Mouse (Mus musculus) forebrain, embryonic 12.5 days (tissue): ENCODE data around the gene Nudt5. TPM values are rescaled to one million over a fixed set of nuclear protein-coding genes. Genes with fewer than 3 reads are reported as not detected.

Experiments
- ATAC-seq: fragments of 200-750 bp; cut with Nextera tagmentation; 2 replicates; pipeline ENCODE4 v1.8.0; 2017; ENCODE audit warnings: moderate TSS enrichment; ENCODE audit not compliant: low FRiP score
- H3K27ac ChIP-seq: fragments of 300-500 bp; sonication (generic); 2 replicates; pipeline ENCODE4 v1.5.1; 2016; ENCODE audit warnings: mild to moderate bottlenecking
- H3K27me3 ChIP-seq: fragments of 300-500 bp; sonication (generic); 2 replicates; pipeline ENCODE4 v1.6.1; 2016; ENCODE audit warnings: mild to moderate bottlenecking
- H3K36me3 ChIP-seq: fragments of 300-500 bp; sonication (generic); replicated peaks from 2 replicates; pipeline ENCODE4 v1.6.1; 2016; ENCODE audit warnings: mild to moderate bottlenecking
- H3K4me1 ChIP-seq: fragments of 300-500 bp; sonication (generic); 2 replicates; pipeline ENCODE4 v1.6.1; 2016
- H3K4me2 ChIP-seq: fragments of 300-500 bp; sonication (generic); 2 replicates; pipeline ENCODE4 v1.6.1; 2016; ENCODE audit warnings: mild to moderate bottlenecking, moderate library complexity
- H3K4me3 ChIP-seq: fragments of 300-500 bp; sonication (generic); replicated peaks from 2 replicates; pipeline ENCODE4 v1.5.1; 2016; ENCODE audit warnings: mild to moderate bottlenecking
- H3K9ac ChIP-seq: fragments of 300-500 bp; sonication (generic); 2 replicates; pipeline ENCODE4 v1.6.1; 2016; ENCODE audit warnings: mild to moderate bottlenecking
- H3K9me3 ChIP-seq: fragments of 300-500 bp; sonication (generic); 2 replicates; pipeline ENCODE4 v1.6.1; 2016
- WGBS: fragments of 180-500 bp; shearing (Covaris S2); methylation state at CpG from one replicate; pipeline ENCODE4 v1.1.7; 2016; 5-methylcytosine and 5-hydroxymethylcytosine counted together
- polyA plus RNA-seq: library from polyadenylated mRNA; unstranded; fragments of >200 nt; fragmentation: Nextera tagmentation; extraction: Ambion mirVana; gene quantifications from 2 replicates; pipeline ENCODE4 v1.2.1, GENCODE M21; 2016

The Nudt5 gene
- polyA plus RNA-seq, 1 experiment from 2014 or later, result 70.7 TPM

DNA sequence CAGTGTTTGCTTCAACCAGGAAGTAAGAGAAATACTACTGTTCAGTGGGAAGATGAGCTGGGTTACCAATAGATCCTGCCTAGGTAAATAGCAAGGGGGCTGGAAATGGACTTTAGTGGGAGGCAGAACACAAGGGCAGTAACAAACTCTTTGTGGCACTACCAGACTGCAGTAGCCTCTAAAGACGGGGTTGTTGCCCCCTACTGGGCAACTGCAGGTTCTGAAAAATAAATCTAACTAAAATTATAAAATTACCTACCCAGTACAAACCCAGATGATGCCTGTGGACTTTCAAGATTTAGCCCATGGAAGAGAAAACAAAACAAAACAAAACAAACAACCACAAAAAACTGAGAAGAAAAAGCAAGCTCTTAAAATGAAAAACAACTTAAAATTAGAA is 20.6 kb upstream of the Nudt5 start:
- WGBS, result 40% methylated on average over 1 of the region's 1 CpGs
- no peaks in the 10 kb centered on the region for H3K4me1 ChIP-seq

DNA sequence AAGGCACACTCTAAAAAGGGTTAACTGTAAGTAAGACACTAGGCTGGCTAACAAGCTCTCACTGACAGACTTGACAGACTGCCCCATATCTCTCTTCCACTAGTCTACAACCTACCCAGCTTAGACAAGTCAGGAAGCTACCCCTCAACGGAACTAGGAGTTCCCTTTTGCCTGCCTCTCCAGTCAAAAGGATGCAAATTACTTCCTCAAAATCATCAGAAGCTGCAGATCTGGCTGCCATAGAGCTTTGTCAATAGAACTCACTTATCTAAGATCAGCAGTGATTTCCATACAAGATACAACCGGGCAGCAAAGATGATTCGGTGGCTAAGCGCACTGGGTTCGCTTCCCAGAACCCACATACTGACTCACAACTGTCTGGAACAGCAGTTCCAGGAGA is 20.1 kb upstream of the Nudt5 start:
- peaks cover 60% of the 10 kb centered on the region for H3K36me3 ChIP-seq
- H3K9me3 ChIP-seq, result no peaks in the 10 kb centered on the region
- no peak overlapping the region for H3K4me2 ChIP-seq
- no peak overlapping the region for H3K9ac ChIP-seq
- no peak overlapping the region for H3K27ac ChIP-seq
- H3K27me3 ChIP-seq, result no peaks in the 10 kb centered on the region
- ATAC-seq, result no peak
- H3K4me1 ChIP-seq, result no peaks in the 10 kb centered on the region
- no peak overlapping the region for H3K4me3 ChIP-seq
- WGBS, result 87% methylated on average over 5 of the region's 5 CpGs

More for the DNA sequence above, 20.6 kb upstream of the Nudt5 start:
- Histone ChIP-seq H3K9me3 (no peaks in the 10 kb centered on the region), H3K36me3 (peaks cover 60% of the 10 kb centered on the region), H3K27me3 (no peaks in the 10 kb centered on the region), H3K9ac (no peak overlapping the region), H3K4me2 (no peak overlapping the region), H3K27ac (no peak overlapping the region), H3K4me3 (no peak overlapping the region)
- no peak for ATAC-seq

DNA sequence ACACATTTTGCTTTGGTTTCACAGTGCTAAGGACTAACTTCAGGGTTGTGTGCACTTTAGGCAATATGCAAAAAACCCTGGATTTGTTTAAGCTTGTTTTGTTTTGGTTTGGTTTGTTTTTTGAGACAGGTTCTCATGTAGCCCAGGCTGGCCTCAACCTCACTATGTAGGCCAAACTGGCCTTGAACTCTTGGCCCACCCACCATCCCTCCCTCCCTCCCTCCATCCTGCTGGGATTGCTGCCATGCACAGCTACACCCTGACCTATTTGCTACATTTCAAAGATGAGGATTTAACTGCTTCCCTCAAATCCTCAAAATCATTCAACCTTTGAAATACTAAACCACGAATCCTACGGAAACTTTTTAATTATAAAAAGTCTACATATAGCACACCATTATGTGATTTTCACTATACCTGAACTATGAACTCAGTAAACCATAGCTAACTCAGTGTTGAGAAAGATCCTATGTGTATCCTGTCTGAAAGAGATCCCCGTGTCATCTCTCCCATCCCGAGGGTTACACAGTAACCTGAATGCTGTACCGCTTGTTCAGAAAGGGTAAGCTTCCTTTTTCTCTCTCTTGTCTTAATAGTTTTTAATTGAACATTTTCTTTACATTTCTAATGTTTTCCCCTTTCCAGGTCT is 19.4 kb upstream of the Nudt5 start:
- Histone ChIP-seq H3K4me3 (no peak overlapping the region), H3K36me3 (peaks cover 57% of the 10 kb centered on the region), H3K4me1 (no peaks in the 10 kb centered on the region), H3K27me3 (no peaks in the 10 kb centered on the region), H3K27ac (no peak overlapping the region), H3K4me2 (no peak overlapping the region), H3K9me3 (no peaks in the 10 kb centered on the region), H3K9ac (no peak overlapping the region)
- ATAC-seq, result no peak
- WGBS, result 94% methylated on average over 5 of the region's 5 CpGs

DNA sequence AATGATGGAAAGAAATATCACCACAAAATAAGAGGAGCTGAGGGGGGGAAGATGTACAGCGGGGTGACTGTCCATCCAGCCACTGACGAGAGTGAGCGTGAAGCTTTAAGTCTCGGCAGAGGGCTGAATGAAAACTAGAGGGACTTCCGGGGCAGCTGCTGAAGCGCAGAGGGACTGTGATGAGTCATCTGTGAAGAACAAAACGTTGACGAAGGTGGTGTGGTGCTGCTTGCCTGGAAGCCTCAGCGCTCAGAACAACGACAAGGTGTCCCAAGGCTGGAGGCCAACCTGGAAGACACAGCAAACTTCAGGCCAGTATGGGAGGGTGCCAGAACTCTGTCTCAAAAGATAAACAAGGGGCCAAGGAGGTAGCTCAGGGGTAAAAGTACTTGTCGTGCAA is 4.0 kb upstream of the Nudt5 start:
- Histone ChIP-seq H3K27me3 (no peaks in the 10 kb centered on the region), H3K9ac (no peak overlapping the region), H3K27ac (no peak overlapping the region), H3K4me1 (peaks cover 7% of the 10 kb centered on the region), H3K4me2 (no peak overlapping the region), H3K36me3 (peaks cover 52% of the 10 kb centered on the region), H3K9me3 (no peaks in the 10 kb centered on the region), H3K4me3 (no peak overlapping the region)
- WGBS, result 96% methylated on average over 11 of the region's 11 CpGs
- ATAC-seq, result no peak

DNA sequence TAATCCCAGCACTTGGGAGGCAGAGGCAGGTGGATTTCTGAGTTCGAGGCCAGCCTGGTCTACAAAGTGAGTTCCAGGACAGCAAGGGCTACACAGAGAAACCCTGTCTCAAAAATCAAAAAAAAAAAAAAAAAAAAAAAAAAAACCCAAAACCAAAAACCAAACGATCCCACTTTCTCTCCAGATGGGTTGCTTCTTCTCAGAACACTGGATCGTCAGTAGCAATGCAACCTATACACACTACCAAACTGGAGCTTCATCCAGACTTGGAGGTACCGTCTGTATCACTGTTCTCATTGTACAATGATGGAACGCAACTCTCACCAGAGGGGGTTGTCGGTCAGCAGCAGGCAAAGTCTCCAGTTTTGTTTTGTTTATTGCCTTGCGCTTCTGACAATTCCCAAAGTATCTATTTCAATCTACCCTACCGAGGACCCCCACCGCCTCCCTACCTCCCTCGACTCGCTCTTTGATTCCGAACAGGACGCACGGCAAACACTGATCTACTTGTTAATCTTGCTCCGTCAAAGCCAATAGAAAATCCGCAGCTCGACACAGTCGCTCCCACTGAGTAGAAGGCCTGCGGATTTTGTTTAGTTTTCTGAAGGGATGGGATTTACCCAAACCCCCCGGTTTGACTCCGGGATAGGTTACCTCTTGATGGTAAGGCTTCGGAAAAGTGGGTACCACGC is 492 bp upstream of the Nudt5 start:
- Histone ChIP-seq H3K4me3 (peak overlapping the region; percentile 70), H3K36me3 (peaks cover 35% of the 10 kb centered on the region), H3K27ac (peak overlapping the region; percentile 92), H3K4me2 (peak overlapping the region; percentile 69), H3K9me3 (no peaks in the 10 kb centered on the region), H3K9ac (peak overlapping the region; percentile 85), H3K4me1 (peaks cover 18% of the 10 kb centered on the region), H3K27me3 (no peaks in the 10 kb centered on the region)
- ATAC-seq, result peak; percentile 51
- WGBS, result 5% methylated on average over 23 of the region's 23 CpGs

DNA sequence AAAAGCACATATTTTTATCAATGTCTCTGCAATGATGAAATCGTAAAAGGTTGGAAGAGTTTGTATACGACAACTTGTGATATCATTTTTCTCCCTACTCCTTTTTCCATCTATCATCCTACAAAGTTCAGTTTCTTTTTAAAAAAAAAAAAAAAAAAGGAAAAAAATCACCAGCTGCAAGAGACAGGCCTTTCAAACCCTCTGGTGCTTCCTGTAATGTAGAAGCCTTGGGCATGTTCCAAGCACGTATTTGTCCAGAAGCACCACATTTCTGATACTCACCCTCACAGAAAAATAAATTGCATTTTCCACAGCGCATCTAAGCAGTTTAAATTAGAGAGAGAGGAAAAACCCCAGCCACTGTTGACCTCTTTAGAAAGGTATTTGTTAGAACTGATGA is 1.0 kb downstream of the Nudt5 start:
- 43% methylated on average over 4 of the region's 4 CpGs for WGBS
- H3K27me3 ChIP-seq, result no peaks in the 10 kb centered on the region
- H3K36me3 ChIP-seq, result peaks cover 21% of the 10 kb centered on the region
- H3K4me2 ChIP-seq, result peak overlapping the region; percentile 49
- peak overlapping the region; percentile 85 for H3K9ac ChIP-seq
- peak overlapping the region; percentile 70 for H3K4me3 ChIP-seq
- ATAC-seq, result no peak
- H3K4me1 ChIP-seq, result peaks cover 18% of the 10 kb centered on the region
- no peak overlapping the region for H3K27ac ChIP-seq
- H3K9me3 ChIP-seq, result no peaks in the 10 kb centered on the region

DNA sequence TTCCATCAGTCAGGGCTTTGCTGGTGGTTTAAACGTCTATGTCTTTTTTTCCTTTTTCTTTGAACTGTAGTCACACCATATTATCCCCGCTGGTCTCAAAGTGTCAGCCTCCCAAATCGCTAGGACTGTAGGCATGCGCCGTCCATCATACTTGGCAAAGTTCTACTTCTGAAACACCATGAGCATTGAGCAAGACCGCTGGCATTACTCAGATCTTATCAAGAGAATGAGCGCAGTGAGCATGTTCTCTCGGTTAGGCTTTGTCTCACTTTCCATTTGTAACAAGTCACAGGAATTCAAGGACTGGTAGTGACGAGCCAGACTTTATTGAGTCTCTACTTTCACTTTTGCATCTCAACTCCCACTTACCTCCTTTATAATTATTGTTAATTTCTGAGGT is 6.3 kb downstream of the Nudt5 start:
- H3K4me3 ChIP-seq, result no peak overlapping the region
- peaks cover 21% of the 10 kb centered on the region for H3K36me3 ChIP-seq
- peaks cover 7% of the 10 kb centered on the region for H3K4me1 ChIP-seq
- H3K27ac ChIP-seq, result no peak overlapping the region
- no peaks in the 10 kb centered on the region for H3K27me3 ChIP-seq
- H3K9me3 ChIP-seq, result no peaks in the 10 kb centered on the region
- no peak for ATAC-seq
- H3K9ac ChIP-seq, result no peak overlapping the region
- 96% methylated on average over 9 of the region's 9 CpGs for WGBS
- H3K4me2 ChIP-seq, result no peak overlapping the region

DNA sequence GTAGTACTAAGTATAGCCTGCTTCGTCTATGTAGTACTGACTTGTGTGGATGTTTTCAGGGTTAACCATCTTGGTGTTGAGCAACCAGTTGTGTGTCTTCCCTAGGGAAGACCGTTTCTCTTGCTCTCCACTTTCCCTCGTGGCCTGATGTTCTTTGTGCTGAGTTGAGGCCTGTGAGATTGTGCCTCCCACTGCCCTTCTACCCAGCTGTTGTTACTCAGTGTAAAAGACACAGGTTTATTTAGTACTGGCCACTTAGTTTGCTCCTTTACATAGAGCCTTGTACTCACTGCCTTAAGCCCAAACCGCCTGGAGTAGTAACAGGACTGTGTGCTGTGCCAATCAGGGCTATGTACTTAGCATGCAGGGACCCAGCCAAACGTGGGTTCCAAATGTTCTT is 7.0 kb downstream of the Nudt5 start:
- 91% methylated on average over 5 of the region's 5 CpGs for WGBS

DNA sequence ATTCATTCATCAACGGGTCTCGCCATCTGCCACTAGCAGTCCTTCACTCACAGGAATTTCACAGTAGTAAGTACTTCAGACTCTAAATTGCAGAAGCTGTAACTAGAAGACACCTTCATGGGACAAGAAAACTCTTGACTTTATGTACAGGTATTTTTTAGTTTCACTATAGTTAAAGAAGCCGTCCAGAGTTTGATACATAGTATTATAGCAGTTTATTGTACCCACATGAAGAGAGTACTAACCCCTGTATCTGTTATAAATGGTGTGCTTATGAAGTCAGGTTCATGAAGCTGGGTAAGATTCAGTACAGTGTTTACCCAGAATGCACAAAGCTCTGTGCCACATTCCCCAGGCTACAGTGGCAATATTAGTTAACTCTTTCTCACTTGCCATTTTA is 18.0 kb downstream of the Nudt5 start, which contains the start of gene Gm13199:
Gene Gm13199 (minus strand): TSS at position 101 of the 400 bp plus-strand sequence.
- Histone ChIP-seq H3K9me3 (no peaks in the 10 kb centered on the region), H3K9ac (no peak within 1 kb of the TSS), H3K27ac (no peak within 1 kb of the TSS), H3K4me3 (no peak within 1 kb of the TSS), H3K27me3 (no peaks in the 10 kb centered on the region), H3K4me2 (no peak within 1 kb of the TSS), H3K36me3 (peaks cover 58% of the 10 kb centered on the region), H3K4me1 (no peaks in the 10 kb centered on the region)
- WGBS, result 94% methylated on average over 3 of the region's 3 CpGs
- no peak for ATAC-seq

More for the DNA sequence above, 7.0 kb downstream of the Nudt5 start:
- Histone ChIP-seq H3K4me2 (no peak overlapping the region), H3K27ac (no peak overlapping the region), H3K9me3 (no peaks in the 10 kb centered on the region), H3K4me3 (no peak overlapping the region), H3K36me3 (peaks cover 24% of the 10 kb centered on the region), H3K27me3 (no peaks in the 10 kb centered on the region), H3K9ac (no peak overlapping the region), H3K4me1 (no peaks in the 10 kb centered on the region)
- ATAC-seq, result no peak

DNA sequence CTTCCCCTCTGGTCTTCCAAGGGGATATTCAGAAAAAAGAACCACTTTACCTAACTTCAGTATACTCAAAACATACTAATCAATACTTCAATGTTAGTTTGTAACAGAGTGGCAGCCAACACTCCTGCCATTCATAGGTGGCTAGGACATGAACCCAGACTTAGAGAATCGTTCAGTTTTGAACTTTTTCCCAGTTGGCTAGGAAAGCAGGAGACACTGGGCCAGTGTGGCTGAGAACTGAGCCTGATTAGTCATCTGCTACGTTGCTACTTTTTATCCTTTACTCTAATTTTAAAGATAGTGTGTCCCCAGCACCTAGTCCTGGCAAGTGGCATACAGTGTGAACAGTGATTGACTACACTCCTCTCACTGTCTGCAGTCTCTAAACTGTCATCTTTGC is 22.9 kb downstream of the Nudt5 start:
- 90% methylated on average over 2 of the region's 2 CpGs for WGBS
- Histone ChIP-seq H3K4me2 (no peak overlapping the region), H3K9ac (no peak overlapping the region), H3K4me1 (no peaks in the 10 kb centered on the region), H3K27me3 (no peaks in the 10 kb centered on the region), H3K9me3 (no peaks in the 10 kb centered on the region), H3K4me3 (no peak overlapping the region), H3K27ac (no peak overlapping the region), H3K36me3 (peaks cover 62% of the 10 kb centered on the region)
- no peak for ATAC-seq

DNA sequence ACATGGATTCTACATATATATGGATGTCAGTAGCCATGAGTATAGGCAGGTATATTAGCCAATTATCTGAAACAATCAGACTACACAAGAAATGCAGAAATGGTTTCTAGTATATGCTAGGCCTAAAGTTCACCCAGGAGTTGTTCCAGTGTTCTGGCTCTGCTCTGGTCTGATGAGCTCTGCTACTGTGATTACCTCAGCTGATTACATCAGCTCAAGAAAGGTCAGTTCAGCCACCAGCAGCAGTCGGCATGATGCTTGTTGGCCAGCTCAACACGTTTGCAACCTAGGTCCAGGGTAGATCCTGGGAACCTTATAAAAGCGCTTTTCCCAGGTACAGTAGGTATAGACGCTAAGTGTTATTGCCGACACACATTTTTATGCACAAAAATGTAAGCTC is 24.9 kb downstream of the Nudt5 start:
- no peak overlapping the region for H3K27ac ChIP-seq
- H3K36me3 ChIP-seq, result peaks cover 69% of the 10 kb centered on the region
- no peak for ATAC-seq
- H3K4me2 ChIP-seq, result no peak overlapping the region
- no peak overlapping the region for H3K4me3 ChIP-seq
- no peaks in the 10 kb centered on the region for H3K4me1 ChIP-seq
- no peak overlapping the region for H3K9ac ChIP-seq
- no peaks in the 10 kb centered on the region for H3K9me3 ChIP-seq
- WGBS, result 93% methylated on average over 5 of the region's 5 CpGs
- H3K27me3 ChIP-seq, result no peaks in the 10 kb centered on the region

DNA sequence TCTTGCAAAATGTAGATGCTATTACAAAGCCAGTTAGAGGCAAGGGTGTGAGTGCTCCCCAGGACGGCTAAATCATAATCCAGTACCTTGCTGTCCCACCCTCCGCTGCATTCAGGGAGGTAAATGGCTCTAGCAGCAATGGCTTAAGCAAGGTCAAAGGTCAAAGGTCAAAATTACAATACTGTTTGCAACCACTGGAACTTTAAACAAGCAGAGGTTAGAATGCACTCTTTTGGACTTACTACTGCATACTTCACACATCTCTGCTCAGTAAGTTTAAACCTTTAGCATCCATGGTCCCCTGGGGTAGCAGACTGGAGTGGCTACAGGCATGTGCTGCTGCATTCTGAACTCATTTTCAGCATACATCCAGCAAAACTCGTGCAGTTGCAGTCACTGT is 32.6 kb downstream of the Nudt5 start:
- Histone ChIP-seq H3K4me2 (no peak overlapping the region), H3K9ac (no peak overlapping the region), H3K27me3 (no peaks in the 10 kb centered on the region), H3K27ac (no peak overlapping the region), H3K9me3 (no peaks in the 10 kb centered on the region), H3K4me3 (no peak overlapping the region), H3K4me1 (no peaks in the 10 kb centered on the region), H3K36me3 (peaks cover 72% of the 10 kb centered on the region)
- no peak for ATAC-seq
- WGBS, result 74% methylated on average over 3 of the region's 3 CpGs

DNA sequence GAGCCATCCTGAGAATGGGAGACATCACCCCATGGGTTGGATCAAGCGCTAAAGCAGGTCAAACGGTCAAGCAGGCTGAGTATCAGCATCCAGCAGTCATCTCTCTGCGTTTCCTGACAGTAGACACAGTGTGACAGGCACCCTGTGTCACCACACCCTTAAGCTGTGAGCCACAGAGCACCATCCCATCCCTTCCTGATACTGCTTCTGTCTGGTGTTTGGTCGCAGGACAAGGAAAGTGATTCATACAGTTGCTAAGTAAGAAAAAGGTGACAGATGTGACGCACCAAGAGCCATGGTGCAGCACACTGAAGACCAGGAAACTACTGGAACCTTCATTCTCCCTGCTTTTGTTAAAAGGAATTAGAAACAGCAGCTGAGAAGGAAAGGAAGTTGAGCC is 44.0 kb downstream of the Nudt5 start:
- H3K4me1 ChIP-seq, result peaks cover 3% of the 10 kb centered on the region; the same call in 1 of the 2 replicates
- no peak overlapping the region for H3K4me3 ChIP-seq
- ATAC-seq, result no peak
- H3K27ac ChIP-seq, result no peak overlapping the region
- no peaks in the 10 kb centered on the region for H3K9me3 ChIP-seq
- H3K4me2 ChIP-seq, result no peak overlapping the region
- no peak overlapping the region for H3K9ac ChIP-seq
- 89% methylated on average over 5 of the region's 5 CpGs for WGBS
- H3K36me3 ChIP-seq, result peaks cover 57% of the 10 kb centered on the region
- H3K27me3 ChIP-seq, result no peaks in the 10 kb centered on the region
